15 mouse cellular contexts compared by ENCODE assay signal in the genomic region with DNA sequence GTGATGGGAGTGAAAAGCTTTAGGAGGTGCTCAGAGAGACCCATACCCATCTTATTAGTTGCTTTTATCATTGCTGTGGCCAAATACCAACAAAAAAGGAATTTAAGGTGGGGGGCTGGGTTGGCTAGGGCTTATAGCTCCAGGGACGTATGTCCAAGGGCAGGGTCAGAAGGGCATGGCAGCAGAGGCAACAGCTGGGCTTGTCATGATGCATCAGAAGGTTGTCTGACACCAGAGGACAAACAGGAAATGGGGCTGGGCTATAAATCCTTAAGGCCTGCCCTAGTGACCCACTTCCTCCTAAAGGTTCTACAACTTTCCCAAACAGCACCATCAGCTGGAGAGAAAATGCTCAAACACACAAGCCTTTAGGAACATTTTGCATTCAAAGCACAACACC.
"Had no signal": no experiment of that assay in that cellular context is flagged by ENCODE, and none has a peak within 500 bp of the region (broad histone marks: within the 10 kb centered on the region; RNA-seq: fewer than 3 reads in every experiment).

No protein-coding gene starts in this region.

- H3K27ac ChIP-seq: limb, embryonic 12.5 days; limb, embryonic 15.5 days; liver, embryonic 14.5 days; neural tube, embryonic 12.5 days; stomach, postnatal 0 days had no signal

- H3K27me3 ChIP-seq: limb, embryonic 12.5 days; limb, embryonic 15.5 days; neural tube, embryonic 12.5 days had no signal

- DNase-seq: kidney, adult 18-20 months; kidney, adult 9 months; kidney, postnatal 14 days; liver, postnatal 0 days; midbrain, embryonic 14.5 days; right cerebral cortex, adult 18-20 months; right cerebral cortex, postnatal 4 days; thymus, postnatal 36 days had no signal

- H3K4me2 ChIP-seq: limb, embryonic 12.5 days; limb, embryonic 15.5 days; liver, embryonic 11.5 days; midbrain, embryonic 11.5 days; neural tube, embryonic 12.5 days had no signal

- H3K4me3 ChIP-seq: limb, embryonic 12.5 days; limb, embryonic 15.5 days; neural tube, embryonic 12.5 days had no signal

- H3K9me3 ChIP-seq: limb, embryonic 12.5 days; limb, embryonic 15.5 days; neural tube, embryonic 12.5 days had no signal

- H3K36me3 ChIP-seq: limb, embryonic 12.5 days; limb, embryonic 15.5 days; neural tube, embryonic 12.5 days had no signal

- H3K4me1 ChIP-seq: limb, embryonic 15.5 days had no signal

- H3K9ac ChIP-seq: limb, embryonic 12.5 days; limb, embryonic 15.5 days; liver, embryonic 14.5 days; liver, postnatal 0 days; neural tube, embryonic 12.5 days had no signal

- ATAC-seq: liver, postnatal 0 days had no signal
